Mouse (Mus musculus): Measurements from ENCODE around the gene Lgals1.
A peak's percentile ranks its signal among the peaks of the same experiment; 100 is the strongest.

The Lgals1 gene

GRCm38 (mm10) chr15:78908982-78909381 is 17.5 kb upstream of the Lgals1 start:
- no peak for DNase-seq (ENCODE audit: low spot score in 2 of 2)

GRCm38 (mm10) chr15:78912040-78912439 is 14.5 kb upstream of the Lgals1 start:
- peak in 1 of 2 experiments; percentile 56 for DNase-seq (ENCODE audit: low spot score in 2 of 2)

- peak; percentile 97 to 98 for DNase-seq (ENCODE audit: low spot score in 2 of 2)
These were observed 12.9 kb upstream of the Lgals1 start, which contains the start of gene Pdxp for GRCm38 (mm10) chr15:78913632-78914090. Gene Pdxp (plus strand): TSS chr15:78913919.

- DNase-seq (ENCODE audit: low spot score in 2 of 2): no peak
These were observed 12.3 kb upstream of the Lgals1 start for GRCm38 (mm10) chr15:78914091-78914822.

- no peak for DNase-seq (ENCODE audit: low spot score in 2 of 2)
These were observed 11.5 kb upstream of the Lgals1 start for GRCm38 (mm10) chr15:78914823-78915659.

GRCm38 (mm10) chr15:78915660-78916017 is 10.9 kb upstream of the Lgals1 start:
- DNase-seq (ENCODE audit: low spot score in 2 of 2): peak; percentile 74 to 80

- no peak for DNase-seq (ENCODE audit: low spot score in 2 of 2)
These were observed 10.3 kb upstream of the Lgals1 start for GRCm38 (mm10) chr15:78916052-78916826.

GRCm38 (mm10) chr15:78918126-78918525 is 8.4 kb upstream of the Lgals1 start:
- no peak for DNase-seq (ENCODE audit: low spot score in 2 of 2)

- DNase-seq (ENCODE audit: low spot score in 2 of 2): no peak
These were observed 6.6 kb upstream of the Lgals1 start for GRCm38 (mm10) chr15:78919914-78920313.

- peak; percentile 52 to 59 for DNase-seq (ENCODE audit: low spot score in 2 of 2)
These were observed 3.8 kb upstream of the Lgals1 start for GRCm38 (mm10) chr15:78922700-78923099.

- DNase-seq (ENCODE audit: low spot score in 2 of 2): peak; percentile 73
These were observed 2.9 kb upstream of the Lgals1 start for GRCm38 (mm10) chr15:78923585-78923984.

- DNase-seq (ENCODE audit: low spot score in 2 of 2): no peak
These were observed 1.4 kb upstream of the Lgals1 start for GRCm38 (mm10) chr15:78925129-78925528.

- DNase-seq (ENCODE audit: low spot score in 2 of 2): no peak
These were observed 679 bp downstream of the Lgals1 start for GRCm38 (mm10) chr15:78927021-78927787.

GRCm38 (mm10) chr15:78927788-78928457 is 1.4 kb downstream of the Lgals1 start:
- peak; percentile 89 to 90 for DNase-seq (ENCODE audit: low spot score in 2 of 2)

- DNase-seq (ENCODE audit: low spot score in 2 of 2): no peak
These were observed 2.0 kb downstream of the Lgals1 start for GRCm38 (mm10) chr15:78928539-78928938.

- DNase-seq (ENCODE audit: low spot score in 2 of 2): no peak
These were observed 3.7 kb downstream of the Lgals1 start for GRCm38 (mm10) chr15:78930192-78930706.

GRCm38 (mm10) chr15:78930801-78931426 is 4.4 kb downstream of the Lgals1 start:
- DNase-seq (ENCODE audit: low spot score in 2 of 2): no peak

- DNase-seq (ENCODE audit: low spot score in 2 of 2): peak; percentile 65 to 67
These were observed 5.1 kb downstream of the Lgals1 start for GRCm38 (mm10) chr15:78931577-78931976.

GRCm38 (mm10) chr15:78934784-78935320 is 8.3 kb downstream of the Lgals1 start, which contains the start of gene Nol12:
Gene Nol12 (plus strand): TSS chr15:78934933.
- DNase-seq (ENCODE audit: low spot score in 2 of 2): peak; percentile 78 to 82

Measured in spleen, postnatal 36 days (tissue).